Mouse (Mus musculus): ENCODE data around the gene Exoc7.

DNA sequence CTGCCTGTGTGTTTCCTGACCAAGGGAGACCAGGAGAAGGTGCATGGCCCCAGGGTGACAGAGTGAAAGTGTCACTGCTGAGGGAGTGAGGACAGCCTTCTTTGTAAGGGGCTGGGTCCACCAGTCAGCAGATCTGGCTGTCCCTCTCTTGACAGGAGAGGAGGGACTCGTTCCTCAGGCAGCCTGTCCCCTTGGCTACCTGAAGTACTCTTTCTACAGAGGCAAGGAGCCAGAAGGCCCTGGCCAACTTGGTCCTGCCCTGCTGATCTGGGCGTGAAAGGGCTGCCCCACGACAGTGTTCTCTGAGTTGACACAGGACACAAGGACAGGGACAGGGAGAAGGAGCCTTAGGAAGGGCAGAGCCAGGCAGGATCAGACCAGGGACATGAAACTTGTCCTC, 10.0 kb downstream of the Exoc7 start:
- no peak for TF ChIP-seq CTCF (IDR thresholded peaks at IDR 0.05; ENCODE audit: low read depth)
- TF ChIP-seq EP300 (IDR thresholded peaks at IDR 0.05; ENCODE audit: low read depth) = no peak

Measured in heart, postnatal 0 days (tissue).